Mouse (Mus musculus) fibroblast of lung, adult 2 months (primary cell): Measurements from ENCODE around the gene Tradd.

Experiments
- DNase-seq: peaks from one replicate; pipeline ENCODE4 v3.0.0-alpha.2; 2011; ENCODE audit warnings: low read depth

The Tradd gene

DNA sequence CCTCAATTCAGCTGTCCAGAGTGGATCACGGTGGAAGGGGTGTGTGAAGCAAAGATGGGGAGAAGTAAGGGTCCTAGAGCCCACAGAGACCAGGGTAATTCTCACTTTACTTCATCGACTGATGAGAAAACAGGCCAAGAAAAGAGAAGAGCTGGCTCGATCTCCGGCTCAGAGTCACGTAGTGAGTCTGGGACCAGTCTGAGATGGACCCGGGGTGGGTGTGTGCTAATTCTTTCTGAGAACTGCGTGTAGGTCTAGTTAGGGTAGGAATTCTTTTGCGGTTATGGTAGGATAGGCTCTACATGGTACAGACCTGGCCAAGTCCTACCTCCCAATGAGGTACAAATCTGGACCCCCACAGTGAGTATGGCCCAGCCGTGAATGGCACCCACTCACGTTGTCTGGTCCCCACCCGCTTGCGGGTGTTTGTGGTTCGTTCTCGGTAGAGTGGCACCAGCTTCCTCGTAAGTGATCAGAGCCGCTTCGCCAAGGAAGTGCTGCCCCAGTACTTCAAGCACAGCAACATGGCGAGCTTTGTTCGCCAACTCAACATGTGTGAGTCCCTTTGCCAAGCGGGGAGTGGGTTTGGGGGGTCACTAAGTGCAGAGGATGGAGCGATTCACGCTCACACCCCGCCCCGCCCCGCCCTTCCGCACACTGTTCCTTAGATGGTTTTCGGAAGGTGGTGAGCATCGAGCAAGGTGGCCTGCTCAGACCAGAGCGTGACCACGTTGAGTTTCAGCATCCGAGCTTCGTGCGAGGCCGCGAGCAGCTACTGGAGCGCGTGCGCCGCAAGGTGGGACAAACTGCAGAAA, 5.9 kb upstream of the Tradd start:
- DNase-seq: no peak

DNA sequence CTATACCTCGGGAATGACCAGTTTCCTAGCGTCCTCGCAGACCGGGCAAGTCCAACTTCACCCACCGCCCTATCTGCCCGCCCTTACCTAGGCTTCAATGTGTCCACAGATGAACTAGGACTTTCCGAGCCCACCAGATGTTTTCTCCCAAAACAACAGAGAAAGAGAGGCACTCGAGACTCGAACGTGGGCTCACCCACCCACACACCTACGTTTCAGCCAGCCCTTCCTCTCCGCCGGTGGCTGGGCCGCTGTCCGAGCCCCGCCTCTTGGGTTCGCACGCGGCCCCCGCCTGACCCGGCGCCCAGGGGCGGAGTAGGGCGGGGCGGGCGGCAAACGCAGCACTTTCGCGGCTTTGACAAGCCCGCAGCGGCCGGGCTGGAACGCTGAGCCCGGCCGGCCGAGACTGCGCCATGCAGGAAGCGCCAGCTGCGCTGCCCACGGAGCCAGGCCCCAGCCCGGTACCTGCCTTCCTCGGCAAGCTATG, 5.1 kb upstream of the Tradd start, which contains the start of gene Hsf4:
Hsf4 (plus strand) TSS at position 341 of the 487 bp plus-strand sequence.
- peak; percentile 36 for DNase-seq

DNA sequence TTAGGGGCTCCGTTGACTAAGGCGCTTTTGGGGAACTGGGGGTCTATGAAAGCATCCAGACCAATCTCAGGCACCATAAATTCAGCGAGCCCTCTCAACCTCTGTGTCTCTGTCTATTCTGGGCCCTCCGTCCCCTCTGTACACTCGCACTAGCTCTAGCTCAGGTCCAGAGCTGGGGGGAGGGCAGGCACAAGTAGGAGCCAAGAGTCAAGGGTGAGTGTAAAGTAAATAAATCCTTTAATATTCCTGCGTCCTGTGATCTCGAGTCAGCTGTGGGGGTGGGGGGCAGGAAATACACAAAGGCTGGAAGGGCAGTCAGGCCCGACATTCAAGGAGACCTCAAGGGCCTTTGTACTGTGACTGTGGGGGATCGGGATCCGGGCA, 4.7 kb upstream of the Tradd start:
- DNase-seq: no peak

DNA sequence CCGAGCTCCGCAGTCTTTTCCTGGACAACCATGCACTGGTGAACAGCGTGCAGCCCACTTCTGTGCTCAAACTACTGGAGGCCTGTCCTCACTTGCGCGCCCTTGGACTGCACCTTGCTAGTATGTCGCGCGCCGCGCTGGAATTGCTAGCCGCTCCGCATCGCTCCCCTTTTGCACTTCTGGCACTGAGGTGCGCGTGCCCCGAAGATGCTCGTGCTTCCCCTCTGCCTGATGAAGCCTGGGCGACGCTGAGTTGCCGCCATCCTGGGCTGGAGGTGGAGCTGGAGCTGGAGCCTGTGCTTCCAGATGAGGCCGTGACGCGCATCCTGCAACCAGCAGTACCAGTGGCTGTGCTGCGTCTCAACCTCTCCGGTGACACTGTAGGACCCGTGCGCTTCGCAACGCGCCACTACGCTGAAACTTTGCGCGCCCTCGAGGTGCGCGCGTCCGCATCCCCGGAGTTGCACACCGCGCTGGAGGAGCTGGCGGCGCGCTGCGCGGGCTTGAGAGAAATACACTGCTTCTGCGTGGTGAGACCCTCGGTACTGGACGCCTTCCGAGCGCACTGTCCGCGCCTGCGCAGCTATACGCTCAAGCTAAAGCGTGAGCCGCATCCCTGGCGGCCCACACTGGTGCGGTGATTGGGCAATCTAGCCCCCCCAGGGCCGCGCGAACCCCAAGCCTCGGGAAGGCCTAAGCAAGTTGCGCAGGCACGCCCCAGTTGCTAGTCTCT, 4.1 kb upstream of the Tradd start:
- DNase-seq: no peak

DNA sequence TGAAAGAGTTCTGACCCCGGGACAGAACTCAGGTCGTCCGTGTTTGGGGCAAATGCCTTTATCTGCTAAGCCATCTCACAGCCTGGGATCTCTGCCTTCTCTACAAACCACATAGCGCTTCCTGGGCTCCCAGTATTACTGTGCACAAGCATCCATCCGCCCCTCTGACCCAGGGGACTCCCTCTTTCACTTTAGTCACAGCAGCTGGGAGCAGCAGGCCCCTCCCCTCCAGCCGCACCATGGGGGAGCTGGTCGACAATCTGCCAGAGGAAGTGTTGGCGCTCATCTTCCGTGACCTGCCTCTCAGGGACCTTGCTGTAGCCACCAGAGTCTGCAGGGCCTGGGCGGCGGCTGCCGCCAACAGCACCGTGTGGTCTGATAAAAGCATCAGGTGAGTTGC, 2.4 kb upstream of the Tradd start:
- DNase-seq: no peak

DNA sequence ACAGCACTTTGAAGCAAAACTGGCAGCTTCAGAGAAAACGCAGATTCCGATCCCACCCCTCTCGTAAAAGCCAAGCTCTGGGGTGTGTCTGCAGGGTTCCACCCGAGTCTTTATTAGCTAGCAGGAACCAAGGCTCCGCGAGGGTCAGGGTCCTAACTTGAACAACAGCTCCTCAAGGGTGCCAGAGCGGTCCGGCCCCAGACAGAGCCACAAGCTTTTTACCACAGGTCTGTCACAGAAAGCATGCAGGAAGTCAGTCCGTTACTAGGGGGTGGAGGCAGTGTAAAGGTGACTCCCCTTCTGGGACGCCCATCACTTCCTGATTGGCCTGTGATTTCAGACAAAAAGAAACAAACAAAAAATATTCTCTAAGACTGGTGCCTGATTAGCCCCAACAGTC, 719 bp upstream of the Tradd start:
- no peak for DNase-seq

DNA sequence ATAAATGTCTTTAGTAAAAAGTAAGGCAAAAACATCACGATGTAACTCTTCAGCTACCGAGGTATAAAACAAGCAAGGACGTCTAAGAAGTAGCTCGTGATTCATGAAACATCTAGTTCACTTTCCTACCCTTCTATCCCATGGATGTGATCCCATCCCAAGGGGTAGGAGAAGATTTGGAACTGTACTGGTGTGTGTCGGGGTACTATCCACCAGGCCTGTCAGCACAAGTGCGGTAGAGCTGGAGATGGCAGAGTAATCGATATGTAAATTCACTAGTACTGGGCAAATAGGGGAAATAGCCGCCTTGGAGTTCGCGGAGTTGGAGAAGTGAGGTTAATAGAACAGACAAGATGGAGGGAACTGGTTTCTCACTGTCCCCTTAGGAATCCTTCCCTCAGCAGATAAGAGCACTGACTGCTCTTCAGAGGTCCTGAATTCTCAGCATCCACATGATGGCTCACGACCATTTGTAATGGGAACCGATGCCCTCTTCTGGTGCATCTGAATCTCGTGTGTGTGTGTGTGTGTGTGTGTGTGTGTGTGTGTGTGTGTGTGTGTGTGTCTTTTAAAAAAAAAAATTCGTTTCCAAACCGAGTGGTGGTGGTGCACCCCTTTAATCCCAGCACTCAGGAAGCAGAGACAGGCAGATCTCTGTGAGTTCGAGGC, 1.0 kb downstream of the Tradd start:
- no peak for DNase-seq

DNA sequence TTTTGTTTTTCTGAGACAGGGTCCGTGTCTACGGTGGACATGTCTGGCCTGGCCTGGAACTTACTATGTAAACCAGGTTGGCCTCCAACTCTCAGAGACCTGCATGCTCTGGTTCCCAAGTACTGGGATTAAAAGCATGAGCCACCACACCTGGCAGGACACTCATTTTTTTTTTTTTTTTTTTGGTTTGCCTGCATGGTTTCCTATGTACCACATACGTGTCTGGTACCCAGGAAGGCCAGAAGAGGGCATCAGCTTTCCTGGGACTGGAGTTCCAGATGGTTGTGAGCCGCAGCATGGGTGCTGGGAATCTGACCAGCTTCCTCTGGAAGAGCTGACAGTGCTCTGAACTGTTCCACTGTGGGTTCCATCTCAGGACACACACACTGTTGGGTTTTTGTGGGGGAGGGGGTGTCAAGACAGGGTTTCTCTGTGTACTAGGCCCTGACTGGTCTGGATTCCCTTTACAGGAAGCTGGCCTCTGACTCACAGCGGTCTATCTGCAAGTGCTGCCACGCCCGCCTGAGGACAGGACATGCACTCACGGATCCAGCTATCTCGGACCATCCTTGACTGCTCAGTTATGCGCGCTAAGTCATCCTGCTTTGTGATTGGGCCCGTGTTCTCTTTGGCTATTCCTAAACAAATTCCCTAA, 3.0 kb downstream of the Tradd start:
- DNase-seq: no peak

DNA sequence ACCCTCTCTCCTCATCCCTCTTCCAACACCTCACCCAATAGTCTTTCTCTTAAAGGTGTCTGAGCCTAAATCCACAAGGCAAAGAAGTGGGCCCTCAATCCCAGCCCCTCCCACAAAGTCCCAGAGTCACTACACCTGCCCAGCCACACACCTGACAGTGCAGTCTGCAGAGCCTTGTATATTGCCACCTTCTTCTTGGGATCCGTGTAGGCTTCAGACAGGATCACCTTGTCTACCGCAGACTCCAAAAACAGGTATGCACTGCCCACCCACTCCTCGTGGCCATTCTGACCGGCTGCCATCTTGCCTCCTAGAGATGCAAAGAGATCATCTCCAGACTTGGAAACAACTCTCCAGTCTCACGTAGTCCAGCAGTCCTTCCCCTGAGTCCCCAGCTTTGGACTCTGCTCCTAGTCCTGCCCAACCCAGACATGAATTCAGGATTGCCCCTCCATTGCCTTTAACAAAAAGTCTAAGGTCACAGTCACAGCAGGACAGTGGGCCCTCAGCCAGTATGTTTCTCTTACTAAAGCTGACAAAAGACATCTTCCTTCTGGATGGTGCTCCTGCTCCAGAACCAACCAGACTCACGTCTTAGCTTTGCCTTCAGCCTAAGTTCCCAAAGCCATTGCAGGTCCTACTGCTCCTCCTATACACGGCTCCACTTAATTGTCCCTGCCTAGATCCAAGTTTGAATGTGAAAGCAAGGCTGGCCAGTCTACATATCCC, 3.9 kb downstream of the Tradd start:
- no peak for DNase-seq

DNA sequence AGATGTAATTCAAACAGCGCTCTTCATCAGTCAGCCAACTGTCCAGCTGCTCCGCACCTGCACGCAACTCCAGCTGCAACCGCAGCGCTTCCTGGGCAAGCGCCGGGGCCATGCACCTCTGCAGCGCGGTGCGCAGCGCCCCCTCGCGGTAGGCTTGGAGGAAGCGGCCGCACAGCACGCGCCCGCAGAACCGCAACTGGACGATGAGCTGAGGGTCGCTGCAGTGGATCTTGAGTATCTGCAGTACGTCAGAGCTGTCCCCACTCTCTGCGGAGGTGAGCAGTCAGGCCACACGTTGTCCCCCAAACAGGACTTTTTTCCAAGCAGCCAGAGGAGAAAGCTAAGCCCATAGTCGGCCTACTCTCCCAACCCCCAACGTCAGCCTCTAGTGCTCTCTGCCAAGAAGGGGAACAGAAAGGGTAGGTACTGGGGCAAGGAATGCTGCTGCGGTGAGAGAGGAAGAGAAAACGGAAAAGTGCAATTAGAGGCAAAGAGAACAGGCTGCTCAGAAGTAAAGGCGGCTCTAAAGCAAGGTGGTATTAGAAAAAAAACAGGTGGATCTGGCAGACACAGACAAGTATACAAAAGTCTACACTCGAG, 4.6 kb downstream of the Tradd start:
- DNase-seq: no peak

DNA sequence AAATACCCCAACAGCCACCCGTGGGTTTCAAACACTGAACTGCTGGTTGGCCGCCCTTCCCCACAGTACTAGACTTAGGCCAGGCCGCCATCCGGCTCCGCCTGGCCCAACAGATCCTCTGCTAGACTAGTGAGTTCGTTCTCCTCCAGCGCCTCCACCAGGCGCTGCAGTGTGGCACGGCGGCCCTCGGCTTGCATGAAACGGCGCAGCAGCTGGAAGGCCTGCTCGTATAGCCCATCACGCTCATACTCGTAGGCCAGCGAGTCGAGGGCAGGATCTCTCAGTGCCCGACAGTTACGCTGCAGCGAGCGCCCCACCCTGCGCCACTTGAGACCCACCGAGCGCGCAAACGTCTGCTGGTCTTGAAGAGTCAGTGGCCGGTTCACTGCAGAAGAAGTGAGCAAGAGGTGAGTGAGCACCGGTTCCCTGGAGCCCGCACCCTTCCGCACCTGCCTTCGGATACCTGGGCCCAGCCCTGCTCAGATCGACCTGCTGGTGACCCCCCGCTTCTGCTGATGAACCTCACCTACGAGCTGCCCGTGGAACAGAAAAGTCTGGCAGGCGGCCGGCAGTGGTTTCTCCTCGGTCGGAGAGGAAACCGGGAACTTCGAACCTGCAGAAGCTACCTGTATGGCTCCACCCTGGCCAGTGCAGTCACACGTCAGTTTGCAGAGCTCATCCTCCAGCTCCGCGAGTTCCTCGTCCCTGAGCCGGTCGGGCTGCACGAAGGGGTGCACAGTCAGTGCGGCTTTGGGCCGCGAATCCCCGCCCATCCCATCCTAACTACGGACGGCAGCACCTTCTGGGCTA, 5.3 kb downstream of the Tradd start:
- DNase-seq: no peak

DNA sequence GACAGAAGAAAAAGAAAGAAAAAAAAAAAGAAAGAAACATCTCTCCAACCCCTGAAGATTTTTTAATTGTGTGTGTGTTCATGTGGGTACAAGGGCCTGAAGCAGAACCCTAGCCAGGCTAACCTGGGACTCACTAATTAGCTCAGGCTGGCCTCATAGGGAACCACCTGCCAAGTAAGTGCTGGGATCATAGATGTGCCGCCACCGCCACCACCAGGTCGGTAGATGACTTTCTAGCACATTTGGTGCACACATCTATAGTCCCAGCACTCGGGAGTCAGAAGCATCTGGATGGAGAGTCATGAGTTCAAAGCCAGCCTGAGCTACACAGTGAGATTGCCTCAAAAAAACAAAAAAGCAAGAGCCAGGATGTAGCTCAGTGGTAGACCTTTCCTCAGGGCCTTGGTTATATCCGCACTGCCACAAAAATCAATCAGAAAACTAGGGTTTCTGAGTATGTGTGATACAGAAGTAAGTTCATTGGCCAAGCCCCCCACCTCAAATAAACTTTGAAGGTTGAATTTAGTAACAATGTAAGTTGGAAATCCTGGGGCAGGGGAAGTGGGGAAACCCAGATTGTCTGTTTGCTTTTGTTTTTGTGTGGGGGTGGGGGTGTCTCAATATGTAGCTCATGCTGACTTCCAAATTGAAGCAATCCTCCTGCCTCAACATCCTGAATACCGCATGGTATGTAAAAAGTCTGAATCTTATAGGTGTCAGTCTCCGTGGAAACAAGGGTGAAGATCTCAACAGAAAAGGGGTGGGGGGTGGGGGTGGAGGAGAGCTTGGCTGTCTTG, 6.9 kb downstream of the Tradd start:
- no peak for DNase-seq

DNA sequence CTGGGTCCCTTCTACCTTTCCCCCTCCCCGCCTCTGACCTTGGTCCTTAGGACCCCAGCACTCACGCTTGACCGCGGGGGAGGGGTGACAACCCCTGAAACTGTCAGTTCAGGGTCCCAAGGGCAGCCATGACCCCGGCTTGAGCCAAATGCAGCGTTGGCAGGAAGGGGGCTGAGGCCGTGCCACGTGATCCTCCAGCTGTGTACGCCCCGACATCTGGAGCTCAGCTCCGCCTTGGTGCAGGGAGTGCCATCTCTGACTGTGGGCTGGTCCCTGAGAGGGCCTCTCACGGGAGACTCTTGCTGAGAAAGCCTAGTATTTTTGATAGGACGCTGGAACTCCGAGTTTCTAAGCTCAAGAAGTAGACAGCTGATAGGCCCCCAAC, 9.5 kb downstream of the Tradd start, which contains the start of gene B3gnt9:
B3gnt9 (minus strand) TSS at position 188 of the 385 bp plus-strand sequence.
- DNase-seq: peak; percentile 61

DNA sequence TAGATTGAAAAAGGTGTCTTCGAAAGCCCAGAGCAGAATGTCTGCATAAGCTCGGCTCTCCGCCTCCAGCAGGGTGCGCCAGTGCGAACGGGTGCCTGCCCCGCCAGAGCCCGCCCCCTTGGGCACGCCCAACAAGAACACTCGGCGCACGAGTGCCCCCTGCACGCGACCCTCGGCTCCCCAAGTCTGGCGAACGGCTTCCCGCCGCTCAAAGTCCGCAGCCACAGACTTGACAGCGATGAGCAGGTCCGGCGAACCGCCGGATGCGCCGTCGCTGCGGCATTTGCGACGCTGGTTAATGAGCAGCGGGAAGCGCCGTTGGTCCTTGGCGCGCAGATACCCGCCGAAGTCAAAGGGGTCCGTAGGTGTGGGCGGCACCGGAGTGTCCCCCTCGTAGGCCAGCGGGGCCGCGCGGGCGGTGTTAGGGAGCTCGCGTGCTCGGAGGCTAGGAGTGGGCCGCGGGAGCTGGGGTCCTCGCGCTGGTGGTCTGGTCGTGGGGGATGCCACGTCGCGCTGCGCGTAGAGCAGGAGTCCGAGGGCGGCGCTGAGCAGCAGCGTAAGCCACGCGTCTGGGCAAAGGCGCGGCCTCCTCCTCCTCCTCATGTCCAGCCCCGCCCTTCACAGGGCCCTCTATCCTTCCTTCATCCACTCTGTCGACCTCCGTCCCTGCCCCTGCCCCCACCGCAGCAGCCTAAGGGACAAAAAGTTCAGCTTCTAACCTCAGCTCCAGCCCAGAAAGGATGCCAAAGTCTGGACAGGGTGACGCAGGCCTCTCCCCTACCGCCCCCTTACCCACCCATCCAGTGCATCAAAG, 10.1 kb downstream of the Tradd start:
- DNase-seq: peak; percentile 73

DNA sequence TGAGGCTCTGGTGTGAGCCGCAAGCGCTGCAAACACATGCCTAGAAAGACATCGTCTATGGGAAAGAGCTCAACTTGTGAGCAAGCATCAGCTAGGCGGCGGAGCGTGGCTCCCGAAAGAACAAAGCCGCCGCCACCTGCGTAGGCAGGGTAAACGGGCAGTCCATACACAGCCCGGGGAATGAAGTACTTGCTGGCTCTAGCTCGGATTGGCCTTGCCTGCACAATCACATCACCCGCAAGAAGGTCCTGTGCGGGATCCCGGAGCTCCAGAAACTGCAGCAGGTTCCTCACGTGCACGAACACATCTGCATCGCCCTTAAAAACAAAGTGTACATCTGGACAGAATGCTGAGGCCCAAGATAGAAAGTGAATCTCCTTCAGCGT, 10.7 kb downstream of the Tradd start:
- DNase-seq: no peak

DNA sequence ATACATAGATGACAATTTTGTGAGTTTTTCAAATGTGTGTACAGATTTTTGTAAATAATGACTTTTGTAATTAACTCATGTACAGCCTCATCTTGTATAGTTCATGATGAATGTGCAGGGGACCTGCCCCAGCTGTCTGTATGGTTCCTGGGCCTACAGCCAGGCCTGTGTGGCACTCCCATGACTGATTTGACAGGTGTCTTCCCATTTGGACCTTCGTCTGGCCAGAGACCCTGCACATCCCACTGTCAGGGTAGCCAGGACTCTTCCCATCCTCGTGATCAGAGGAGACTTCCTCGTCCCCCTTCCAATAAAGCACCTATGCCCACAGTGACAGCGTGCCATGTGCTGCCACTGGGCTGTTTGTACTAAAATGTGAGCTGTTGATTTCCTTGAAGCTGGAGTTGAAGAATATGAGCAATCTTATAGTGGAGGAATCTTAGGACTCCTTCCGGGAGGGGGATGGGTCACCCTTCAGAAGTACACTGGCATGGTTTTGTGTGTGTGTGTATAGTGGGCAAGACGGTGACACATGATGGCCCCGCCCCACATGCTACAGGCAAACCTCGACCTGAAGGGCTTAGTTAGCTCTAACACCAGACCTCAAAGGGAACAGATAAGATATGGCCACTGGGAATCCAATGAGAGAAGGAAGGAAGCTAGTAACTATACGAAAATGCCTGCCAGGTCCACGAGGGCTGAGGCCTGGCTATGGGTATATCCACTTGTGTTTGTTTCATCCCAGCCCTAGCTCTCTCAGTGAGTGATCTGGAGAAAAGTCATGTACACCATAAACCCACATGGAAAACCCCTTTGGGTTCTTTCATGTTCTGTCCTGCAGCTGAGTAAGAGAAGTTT, 11.5 kb downstream of the Tradd start:
- DNase-seq: no peak

DNA sequence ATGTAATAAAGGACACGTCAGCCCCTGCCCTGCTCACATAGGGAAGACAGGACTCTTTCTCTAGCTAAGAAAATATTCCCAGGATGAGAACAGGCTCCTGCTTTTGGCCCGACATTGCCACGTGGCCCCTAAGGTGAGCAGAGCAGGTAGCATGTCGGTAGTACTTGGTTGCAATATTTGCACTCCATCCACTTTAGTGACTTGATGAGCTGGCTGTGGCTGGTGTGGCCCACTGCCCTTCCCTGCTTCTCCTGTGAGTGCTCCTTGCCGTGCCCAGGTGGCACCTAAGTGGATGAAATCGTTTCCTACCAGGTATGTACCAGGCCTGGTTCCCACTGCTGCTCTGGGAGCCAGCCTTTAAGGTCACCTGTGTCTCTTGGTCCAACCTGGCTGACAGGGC, 12.5 kb downstream of the Tradd start:
- no peak for DNase-seq

DNA sequence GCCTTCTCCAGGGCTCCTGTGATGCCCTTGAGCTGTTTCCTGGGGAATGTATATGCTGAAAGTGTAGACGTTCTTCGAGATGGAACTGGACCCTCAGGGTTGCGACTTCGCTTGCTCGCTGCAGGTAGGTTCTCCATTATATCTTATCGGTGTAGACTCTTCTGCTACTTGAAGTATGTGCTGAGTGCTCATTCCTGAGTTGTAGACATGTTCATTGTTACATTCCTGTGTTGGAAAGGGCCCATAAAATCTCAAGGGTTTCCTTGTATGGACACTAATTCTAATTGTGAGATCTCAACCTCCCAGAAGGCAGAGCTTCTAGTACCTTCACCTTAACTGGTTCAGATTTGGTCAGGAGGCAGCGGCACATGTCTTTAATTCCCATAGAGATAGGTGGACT, 23.4 kb downstream of the Tradd start:
- DNase-seq: no peak
